Mouse (Mus musculus): ENCODE data around the gene Gsdme. TPM values are rescaled to one million over a fixed set of nuclear protein-coding genes. Genes with fewer than 3 reads are reported as not detected.

The Gsdme gene
- polyA plus RNA-seq (2014; fragmentation: Illumina TruSeq; extraction: RNeasy Lipid Tissue Mini Kit (QIAGEN cat#74804); ENCODE audit: low read depth, low replicate concordance), result 5.8 TPM

GRCm38 (mm10) chr6:50263670-50264069 is at the start of gene Gsdme:
TSS of gene Gsdme (minus strand) at chr6:50263862.

Other genes starting within 250 kb of the Gsdme start
- 170 TPM for gene Mpp6, start 153.6 kb downstream of the Gsdme start, polyA plus RNA-seq (2014; fragmentation: Illumina TruSeq; extraction: RNeasy Lipid Tissue Mini Kit (QIAGEN cat#74804); ENCODE audit: low read depth, low replicate concordance)
- gene Osbpl3, start 192.3 kb upstream of the Gsdme start, polyA plus RNA-seq (2014; fragmentation: Illumina TruSeq; extraction: RNeasy Lipid Tissue Mini Kit (QIAGEN cat#74804); ENCODE audit: low read depth, low replicate concordance), result 49.0 TPM

All from kidney, adult 10 weeks (tissue).